Mouse (Mus musculus): ENCODE data around the gene Zfp786. TPM values are rescaled to one million over a fixed set of nuclear protein-coding genes. Genes with fewer than 3 reads are reported as not detected.
A peak's percentile ranks its signal among the peaks of the same experiment; 100 is the strongest.

The Zfp786 gene
- polyA plus RNA-seq, 1 experiment from 2014 or later = 4.1 TPM

DNA sequence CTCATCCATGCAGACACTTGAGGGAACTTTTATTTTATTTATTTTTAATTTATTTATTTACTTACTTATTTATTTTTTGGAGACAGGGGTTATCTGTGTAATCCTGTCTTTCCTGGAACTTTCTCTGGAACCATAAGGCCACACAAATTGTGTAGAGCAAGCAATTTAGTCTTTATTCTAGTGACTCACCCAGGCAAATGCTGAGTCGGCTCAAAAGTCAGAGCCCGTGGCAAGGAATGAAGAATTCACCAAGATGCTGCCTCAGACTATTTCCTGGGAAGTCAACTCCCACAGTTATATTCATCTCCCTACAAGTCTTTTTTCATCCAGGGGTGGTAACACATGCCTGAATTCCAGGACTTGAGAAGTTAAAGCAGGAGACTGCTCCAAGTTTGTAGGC, 25.1 kb downstream of the Zfp786 start:
- Histone ChIP-seq H3K4me1 (peaks cover 6% of the 10 kb centered on the region), H3K4me3 (replicated peaks) (no peak overlapping the region), H3K27ac (replicated peaks) (no peak overlapping the region), H3K9me3 (replicated peaks) (no peaks in the 10 kb centered on the region), H3K4me2 (replicated peaks) (no peak overlapping the region), H3K9ac (no peak overlapping the region), H3K36me3 (peaks cover 65% of the 10 kb centered on the region), H3K27me3 (no peaks in the 10 kb centered on the region)
- no peak for ATAC-seq (ENCODE audit: insufficient number of reproducible peaks, low FRiP score, low TSS enrichment, low read depth)
- WGBS = 73% methylated on average over 2 of the region's 2 CpGs

DNA sequence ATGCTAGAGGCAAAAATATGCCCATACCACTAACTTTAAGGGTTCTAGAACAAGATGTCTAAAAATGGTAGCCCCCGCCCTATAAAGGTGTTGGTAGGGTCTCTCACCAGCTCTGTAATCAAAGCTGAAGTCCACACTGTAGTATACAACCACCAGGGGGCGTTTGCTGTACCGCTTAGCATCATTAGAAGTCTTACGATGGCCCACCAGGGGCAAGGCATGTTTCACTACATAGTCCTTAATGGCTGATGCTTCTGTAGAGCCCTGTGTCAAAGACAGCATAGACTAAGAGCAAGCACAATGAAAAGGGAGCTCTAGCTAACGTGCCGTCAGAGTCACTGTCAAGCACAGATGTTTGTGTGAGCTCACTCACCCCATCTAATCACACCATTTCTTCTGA, 31.6 kb downstream of the Zfp786 start:
- no peaks in the 10 kb centered on the region for H3K27me3 ChIP-seq
- ATAC-seq (ENCODE audit: insufficient number of reproducible peaks, low FRiP score, low TSS enrichment, low read depth) = 0 out of 2 replicates have a peak, but pooled peaks have one; percentile 47
- H3K4me2 ChIP-seq (replicated peaks) = no peak overlapping the region
- H3K9ac ChIP-seq = no peak overlapping the region
- no peak overlapping the region for H3K4me3 ChIP-seq (replicated peaks)
- H3K36me3 ChIP-seq = peaks cover 96% of the 10 kb centered on the region
- H3K9me3 ChIP-seq (replicated peaks) = no peaks in the 10 kb centered on the region
- 53% methylated on average over 6 of the region's 6 CpGs for WGBS
- no peak overlapping the region for H3K27ac ChIP-seq (replicated peaks)
- H3K4me1 ChIP-seq = no peaks in the 10 kb centered on the region

DNA sequence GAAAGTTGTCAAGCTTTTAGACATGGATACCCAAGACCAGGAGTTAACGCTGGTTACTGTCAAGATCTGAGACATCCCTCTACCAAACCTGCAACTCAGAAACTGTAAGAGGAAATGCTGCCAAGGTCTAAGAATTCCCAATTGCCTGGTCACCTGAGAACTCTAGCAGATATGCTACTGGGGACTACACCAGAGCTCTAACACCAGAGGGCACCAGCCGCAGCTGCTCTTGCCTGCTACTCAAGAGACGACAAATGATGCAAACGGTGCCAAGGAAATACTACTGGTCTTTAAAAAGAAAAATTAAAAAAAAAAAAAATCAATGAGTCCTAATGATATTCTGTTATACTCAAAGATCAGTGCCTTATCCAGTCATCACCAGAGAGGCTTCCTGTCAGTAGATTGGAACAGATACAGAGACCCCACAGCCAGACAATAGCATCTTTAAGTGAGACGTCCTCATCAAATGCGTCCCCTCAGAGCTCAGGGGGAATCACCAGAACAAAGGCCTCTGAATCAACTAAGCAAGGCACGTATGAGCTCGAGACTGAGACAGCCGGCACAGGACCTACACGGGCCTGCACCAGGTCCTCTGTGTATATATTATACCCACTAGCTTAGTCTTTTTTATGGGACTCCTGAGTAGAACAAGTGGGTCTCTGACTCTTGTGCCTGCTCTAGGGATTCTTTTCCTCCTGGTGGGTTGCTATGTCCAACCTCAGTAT, 36.4 kb downstream of the Zfp786 start:
- peaks cover 48% of the 10 kb centered on the region for H3K36me3 ChIP-seq

DNA sequence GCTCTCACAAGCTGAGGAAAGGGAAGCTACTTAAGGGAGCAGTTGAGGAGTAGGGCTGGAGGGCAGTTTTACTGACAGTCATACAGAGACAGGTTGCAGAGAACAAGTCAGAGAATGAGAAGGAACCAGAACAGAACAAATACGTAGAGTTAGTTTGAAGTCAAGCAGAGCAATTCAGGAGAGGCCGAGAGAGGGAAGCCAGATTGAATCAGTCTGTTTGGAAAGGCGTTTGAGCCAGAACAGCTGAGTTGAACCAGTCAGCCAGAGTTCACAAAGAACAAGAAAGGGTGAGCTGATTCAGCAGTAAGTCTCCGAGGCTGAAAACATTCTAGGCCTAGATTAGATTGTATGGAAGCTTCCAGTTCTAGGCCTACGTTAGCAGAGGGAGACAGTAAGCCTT, 37.4 kb downstream of the Zfp786 start:
- Histone ChIP-seq H3K27ac (replicated peaks) (no peak overlapping the region), H3K4me3 (replicated peaks) (no peak overlapping the region), H3K4me1 (peaks cover 5% of the 10 kb centered on the region; the same call in 1 of the 2 replicates), H3K36me3 (peaks cover 38% of the 10 kb centered on the region), H3K9me3 (replicated peaks) (no peaks in the 10 kb centered on the region), H3K27me3 (no peaks in the 10 kb centered on the region), H3K4me2 (replicated peaks) (no peak overlapping the region), H3K9ac (no peak overlapping the region)
- no peak for ATAC-seq (ENCODE audit: insufficient number of reproducible peaks, low FRiP score, low TSS enrichment, low read depth)
- 50% methylated on average over 5 of the region's 5 CpGs for WGBS

More for the DNA sequence above, 36.4 kb downstream of the Zfp786 start:
- ATAC-seq (ENCODE audit: insufficient number of reproducible peaks, low FRiP score, low TSS enrichment, low read depth) = no peak
- Histone ChIP-seq H3K27ac (replicated peaks) (no peak overlapping the region), H3K27me3 (no peaks in the 10 kb centered on the region), H3K4me1 (no peaks in the 10 kb centered on the region), H3K9me3 (replicated peaks) (no peaks in the 10 kb centered on the region), H3K9ac (no peak overlapping the region), H3K4me3 (replicated peaks) (no peak overlapping the region), H3K4me2 (replicated peaks) (no peak overlapping the region)
- WGBS = 62% methylated on average over 10 of the region's 10 CpGs

DNA sequence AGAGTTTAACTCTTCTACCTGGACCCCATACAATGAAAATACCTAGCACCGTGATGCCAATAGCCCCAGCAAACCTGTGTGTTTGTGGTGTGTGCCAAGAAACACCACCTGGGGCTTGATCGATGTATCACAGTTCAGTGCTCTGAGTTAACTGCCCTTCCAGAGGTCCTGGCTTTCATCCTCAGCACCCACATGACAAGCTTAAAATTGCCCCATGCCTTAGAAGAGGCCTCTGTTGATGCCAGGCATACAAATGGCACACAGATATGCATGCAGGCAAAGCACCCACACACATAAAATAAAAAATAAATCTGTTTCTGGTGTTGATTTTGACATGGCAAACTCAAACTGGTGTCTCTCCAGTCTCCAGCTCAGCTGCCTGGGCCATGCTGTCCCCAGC, 38.1 kb downstream of the Zfp786 start:
- Histone ChIP-seq H3K4me1 (peaks cover 5% of the 10 kb centered on the region; the same call in 1 of the 2 replicates), H3K27ac (replicated peaks) (no peak overlapping the region), H3K9me3 (replicated peaks) (no peaks in the 10 kb centered on the region), H3K36me3 (peaks cover 30% of the 10 kb centered on the region), H3K4me3 (replicated peaks) (no peak overlapping the region), H3K9ac (no peak overlapping the region), H3K27me3 (no peaks in the 10 kb centered on the region), H3K4me2 (replicated peaks) (no peak overlapping the region)
- ATAC-seq (ENCODE audit: insufficient number of reproducible peaks, low FRiP score, low TSS enrichment, low read depth) = no peak
- WGBS = 89% methylated on average over 2 of the region's 2 CpGs

DNA sequence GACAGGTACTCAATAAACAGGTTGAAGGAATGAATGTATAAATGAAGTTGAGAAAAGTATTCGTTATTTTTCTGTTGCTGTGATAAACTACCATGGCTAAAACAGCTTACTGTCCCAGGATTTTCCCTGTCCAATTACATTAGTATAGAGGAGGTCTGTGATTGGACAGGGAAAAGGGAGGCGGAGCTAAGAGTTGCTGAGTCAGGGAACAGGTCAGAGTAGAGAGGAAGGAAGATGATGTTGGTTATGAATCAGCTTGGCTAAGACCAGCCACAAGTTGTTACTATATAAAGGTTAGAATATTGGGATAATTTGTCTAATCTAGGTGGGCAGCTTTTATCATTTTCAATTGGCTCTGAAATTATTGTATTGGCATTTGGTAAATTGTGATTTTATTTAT, 39.9 kb downstream of the Zfp786 start:
- Histone ChIP-seq H3K36me3 (peaks cover 15% of the 10 kb centered on the region), H3K9me3 (replicated peaks) (no peaks in the 10 kb centered on the region), H3K27ac (replicated peaks) (no peak overlapping the region), H3K9ac (no peak overlapping the region), H3K27me3 (no peaks in the 10 kb centered on the region), H3K4me3 (replicated peaks) (no peak overlapping the region), H3K4me1 (peaks cover 5% of the 10 kb centered on the region; the same call in 1 of the 2 replicates), H3K4me2 (replicated peaks) (no peak overlapping the region)
- no peak for ATAC-seq (ENCODE audit: insufficient number of reproducible peaks, low FRiP score, low TSS enrichment, low read depth)
- 55% methylated on average over 2 of the region's 2 CpGs for WGBS

DNA sequence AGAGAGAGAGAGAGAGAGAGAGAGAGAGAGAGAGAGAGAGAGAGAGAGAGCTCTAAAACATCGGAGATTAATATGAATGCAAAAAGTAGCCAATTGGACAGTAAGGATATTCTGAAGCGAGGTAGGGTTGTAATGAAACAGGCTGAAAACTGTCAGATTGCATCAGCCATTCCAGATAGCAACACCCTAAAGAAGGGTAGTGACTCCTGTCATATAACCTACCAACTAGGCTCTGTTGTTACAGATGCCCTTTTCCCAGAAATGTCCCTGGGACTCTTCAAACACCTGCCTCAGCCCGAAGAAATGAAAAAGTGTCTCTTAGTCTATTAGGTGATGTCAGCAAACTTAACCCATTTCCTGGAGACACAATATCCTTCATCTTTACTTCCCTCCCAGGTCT, 41.8 kb downstream of the Zfp786 start:
- no peaks in the 10 kb centered on the region for H3K27me3 ChIP-seq
- WGBS = 28% methylated on average over 3 of the region's 3 CpGs
- ATAC-seq (ENCODE audit: insufficient number of reproducible peaks, low FRiP score, low TSS enrichment, low read depth) = no peak
- H3K4me3 ChIP-seq (replicated peaks) = peak overlapping the region; percentile 58
- 0 out of 2 replicates have a peak overlapping the region, but pooled peaks have one; percentile 60 for H3K9ac ChIP-seq
- H3K27ac ChIP-seq (replicated peaks) = peak overlapping the region; percentile 95
- H3K4me2 ChIP-seq (replicated peaks) = peak overlapping the region; percentile 59
- no peaks in the 10 kb centered on the region for H3K9me3 ChIP-seq (replicated peaks)
- no peaks in the 10 kb centered on the region for H3K36me3 ChIP-seq
- H3K4me1 ChIP-seq = peaks cover 5% of the 10 kb centered on the region; the same call in 1 of the 2 replicates

DNA sequence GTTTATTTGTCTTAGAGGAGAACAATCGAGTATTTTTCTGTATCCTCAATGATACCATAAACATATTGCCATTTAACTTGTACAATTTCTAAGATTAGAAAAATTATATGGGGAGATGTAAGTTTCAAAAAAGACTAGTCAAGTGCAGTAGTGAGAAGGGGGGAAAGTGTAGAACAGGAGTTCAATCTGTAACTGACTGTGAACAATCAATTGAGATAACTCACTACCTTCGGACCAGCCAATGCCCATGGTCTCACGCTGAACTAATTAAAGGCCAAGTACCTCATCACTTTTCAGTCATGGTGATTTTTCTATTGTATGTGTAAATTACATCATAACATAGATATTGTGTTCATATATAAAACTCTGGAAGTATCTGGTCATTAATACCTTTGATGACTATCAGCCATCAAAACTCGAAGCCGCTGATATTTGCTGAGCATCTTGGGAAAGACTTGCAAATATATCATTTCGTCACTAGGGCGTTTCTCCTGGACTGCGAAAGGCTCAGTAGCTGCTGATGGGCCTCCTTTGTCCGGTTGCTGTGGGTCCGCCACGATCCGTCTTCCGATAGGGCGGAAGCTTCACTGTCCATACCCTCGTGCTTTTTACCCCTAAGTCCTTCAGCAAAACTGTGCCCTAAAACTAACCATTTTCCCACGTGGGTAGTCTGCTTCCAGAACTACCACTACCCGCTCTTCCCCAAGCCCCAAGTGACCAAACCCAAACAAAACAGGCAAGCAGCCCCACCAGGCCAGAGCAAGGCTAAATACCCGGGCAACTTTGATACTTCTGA, 42.5 kb downstream of the Zfp786 start:
- Histone ChIP-seq H3K27me3 (no peaks in the 10 kb centered on the region), H3K36me3 (no peaks in the 10 kb centered on the region), H3K4me1 (peaks cover 5% of the 10 kb centered on the region; the same call in 1 of the 2 replicates), H3K9me3 (replicated peaks) (no peaks in the 10 kb centered on the region), H3K27ac (replicated peaks) (peak overlapping the region; percentile 95), H3K4me2 (replicated peaks) (peak overlapping the region; percentile 59), H3K4me3 (replicated peaks) (peak overlapping the region; percentile 58), H3K9ac (peak overlapping the region; percentile 60)
- ATAC-seq (ENCODE audit: insufficient number of reproducible peaks, low FRiP score, low TSS enrichment, low read depth) = peak; percentile 92
- 2% methylated on average over 18 of the region's 18 CpGs for WGBS

- Histone ChIP-seq H3K4me3 (replicated peaks) (no peak overlapping the region), H3K9ac (no peak overlapping the region), H3K4me2 (replicated peaks) (no peak overlapping the region), H3K4me1 (peaks cover 5% of the 10 kb centered on the region; the same call in 1 of the 2 replicates), H3K9me3 (replicated peaks) (no peaks in the 10 kb centered on the region), H3K27me3 (no peaks in the 10 kb centered on the region), H3K36me3 (no peaks in the 10 kb centered on the region), H3K27ac (replicated peaks) (no peak overlapping the region)
- 77% methylated on average over 5 of the region's 5 CpGs for WGBS
- no peak for ATAC-seq (ENCODE audit: insufficient number of reproducible peaks, low FRiP score, low TSS enrichment, low read depth)
These were observed 45.8 kb downstream of the Zfp786 start for GRCm38 (mm10) chr6:47784707-47785412.

- peak overlapping the region; percentile 82 for H3K27ac ChIP-seq (replicated peaks)
- WGBS = under 1% methylated on average over 21 of the region's 21 CpGs
- ATAC-seq (ENCODE audit: insufficient number of reproducible peaks, low FRiP score, low TSS enrichment, low read depth) = peak; percentile 66; the same call in 1 of the 2 replicates
- H3K36me3 ChIP-seq = no peaks in the 10 kb centered on the region
- peak overlapping the region; percentile 57 for H3K4me3 ChIP-seq (replicated peaks)
- H3K4me2 ChIP-seq (replicated peaks) = peak overlapping the region; percentile 41
- no peaks in the 10 kb centered on the region for H3K9me3 ChIP-seq (replicated peaks)
- no peaks in the 10 kb centered on the region for H3K27me3 ChIP-seq
- H3K9ac ChIP-seq = no peak overlapping the region
- H3K4me1 ChIP-seq = peaks cover 4% of the 10 kb centered on the region; the same call in 1 of the 2 replicates
These were observed 49.3 kb downstream of the Zfp786 start for GRCm38 (mm10) chr6:47781091-47781968.
